Mouse (Mus musculus) MEL (cell line): Measurements from ENCODE around the gene Nras. TPM values are rescaled to one million over a fixed set of nuclear protein-coding genes. Genes with fewer than 3 reads are reported as not detected.
A peak's percentile ranks its signal among the peaks of the same experiment; 100 is the strongest.

Experiments
- DNase-seq: peaks from one replicate; pipeline ENCODE4 v3.0.0; 2011; ENCODE audit warnings: low read depth, low spot score
- H3K27ac ChIP-seq: 2 replicates; pipeline ENCODE4 v1.5.1; 2012; ENCODE audit warnings: low read depth, mild to moderate bottlenecking, control low read depth, low read length, moderate library complexity; ENCODE audit not compliant: control insufficient read depth
- H3K27me3 ChIP-seq, 2 experiments: fragments of 150-350 bp in 1 of 2; sonication (generic) in 1 of 2; 2 replicates each; pipeline ENCODE4 v1.6.1; 2012; ENCODE audit warnings: low read length in 2 of 2, mild to moderate bottlenecking in 2 of 2, improper control_type of control experiment in 1 of 2, moderate library complexity in 1 of 2; ENCODE audit not compliant: insufficient read depth in 2 of 2, control insufficient read depth in 1 of 2
- H3K36me3 ChIP-seq, 2 experiments: 2 replicates each; pipeline ENCODE4 v1.6.1; 2012 to 2014; ENCODE audit warnings: low read length in 2 of 2, improper control_type of control experiment in 1 of 2, inconsistent platforms in 1 of 2, mild to moderate bottlenecking in 1 of 2; ENCODE audit not compliant: insufficient read depth in 2 of 2, control insufficient read depth in 1 of 2
- H3K4me1 ChIP-seq, 2 experiments: fragments of 150-350 bp in 1 of 2; sonication (generic) in 1 of 2; 2 replicates each; pipeline ENCODE4 v1.6.1; 2012; ENCODE audit warnings: low read length in 2 of 2, improper control_type of control experiment in 1 of 2, mild to moderate bottlenecking in 1 of 2; ENCODE audit not compliant: insufficient read depth in 2 of 2, control insufficient read depth in 1 of 2
- H3K4me3 ChIP-seq, 2 experiments: fragments of 150-350 bp in 1 of 2; sonication (generic) in 1 of 2; 2 replicates each; pipeline ENCODE4 v1.5.1; 2012; ENCODE audit warnings: low read depth in 2 of 2, low read length in 2 of 2, mild to moderate bottlenecking in 2 of 2, moderate library complexity in 2 of 2, control low read depth in 1 of 2, improper control_type of control experiment in 1 of 2; ENCODE audit not compliant: control insufficient read depth in 1 of 2, insufficient read depth in 1 of 2
- H3K79me2 ChIP-seq: 2 replicates; pipeline ENCODE4 v1.6.1; 2012; ENCODE audit warnings: mild to moderate bottlenecking, low read length, moderate library complexity; ENCODE audit not compliant: control insufficient read depth, poor library complexity, insufficient read depth
- H3K9ac ChIP-seq: 2 replicates; pipeline ENCODE4 v1.6.1; 2012; ENCODE audit warnings: low read depth, mild to moderate bottlenecking, control low read depth, low read length, moderate library complexity; ENCODE audit not compliant: control insufficient read depth, poor library complexity, severe bottlenecking
- H3K9me3 ChIP-seq: fragments of 150-350 bp; sonication (generic); replicated peaks from 2 replicates; pipeline ENCODE4 v1.6.1; 2012; ENCODE audit warnings: mild to moderate bottlenecking, low read length, improper control_type of control experiment, moderate library complexity; ENCODE audit not compliant: insufficient read depth
- BHLHE40 ChIP-seq: IDR thresholded peaks from 2 replicates; pipeline ENCODE4 v1.6.1; 2012; ENCODE audit warnings: low read depth, mild to moderate bottlenecking, inconsistent platforms, low read length, improper control_type of control experiment, borderline replicate concordance
- CHD1 ChIP-seq: IDR thresholded peaks from 2 replicates; pipeline ENCODE4 v1.6.1; 2012; ENCODE audit warnings: low read depth, mild to moderate bottlenecking, inconsistent platforms, low read length, improper control_type of control experiment
- CHD2 ChIP-seq: IDR thresholded peaks from 2 replicates; pipeline ENCODE4 v1.6.1; 2011; ENCODE audit warnings: low read length, improper control_type of control experiment
- CTCF ChIP-seq, 3 experiments: IDR thresholded peaks in 2 of 3; conservative IDR thresholded peaks in 1 of 3; 2 replicates each; pipeline ENCODE4 v1.5.1; 2011 to 2012; ENCODE audit warnings: low read length in 3 of 3, low read depth in 2 of 3, mild to moderate bottlenecking in 2 of 3, improper control_type of control experiment in 1 of 3, inconsistent platforms in 1 of 3, mixed read lengths in 1 of 3, moderate library complexity in 1 of 3; ENCODE audit not compliant: control insufficient read depth in 1 of 3, insufficient read depth in 1 of 3, poor library complexity in 1 of 3, severe bottlenecking in 1 of 3
- ELF1 ChIP-seq: IDR thresholded peaks from 2 replicates; pipeline ENCODE4 v1.6.1; 2014; ENCODE audit warnings: low read depth, mild to moderate bottlenecking, inconsistent platforms, low read length, improper control_type of control experiment, moderate library complexity
- GATA1 ChIP-seq: IDR thresholded peaks from 2 replicates; pipeline ENCODE4 v1.6.1; 2011; ENCODE audit warnings: low read depth, low read length, improper control_type of control experiment
- HCFC1 ChIP-seq: IDR thresholded peaks from 2 replicates; pipeline ENCODE4 v1.6.1; 2012; ENCODE audit warnings: low read depth, mild to moderate bottlenecking, inconsistent platforms, low read length, improper control_type of control experiment, moderate library complexity
- MAX ChIP-seq: IDR thresholded peaks from 2 replicates; pipeline ENCODE4 v1.6.1; 2011; ENCODE audit warnings: low read length, improper control_type of control experiment
- MAZ ChIP-seq: IDR thresholded peaks from 2 replicates; pipeline ENCODE4 v1.6.1; 2012; ENCODE audit warnings: low read depth, mild to moderate bottlenecking, inconsistent platforms, low read length, improper control_type of control experiment
- MEF2A ChIP-seq: IDR thresholded peaks from 2 replicates; pipeline ENCODE4 v1.6.1; 2014; ENCODE audit warnings: low read depth, mild to moderate bottlenecking, inconsistent platforms, low read length, improper control_type of control experiment; ENCODE audit not compliant: poor library complexity, insufficient replicate concordance, severe bottlenecking; ENCODE audit errors: extremely low read depth
- MXI1 ChIP-seq: IDR thresholded peaks from 2 replicates; pipeline ENCODE4 v1.6.1; 2011; ENCODE audit warnings: mild to moderate bottlenecking, low read depth, low read length, improper control_type of control experiment
- MYC ChIP-seq: IDR thresholded peaks from 2 replicates; pipeline ENCODE4 v1.6.1; 2011; ENCODE audit warnings: low read depth, mild to moderate bottlenecking, low read length, improper control_type of control experiment, moderate library complexity
- NELFE ChIP-seq: IDR thresholded peaks from 2 replicates; pipeline ENCODE4 v1.6.1; 2011; ENCODE audit warnings: low read depth, low read length, improper control_type of control experiment
- RAD21 ChIP-seq: IDR thresholded peaks from 2 replicates; pipeline ENCODE4 v1.6.1; 2011; ENCODE audit warnings: mild to moderate bottlenecking, low read depth, low read length, improper control_type of control experiment
- SIN3A ChIP-seq: IDR thresholded peaks from 2 replicates; pipeline ENCODE4 v1.6.1; 2012; ENCODE audit warnings: low read length, improper control_type of control experiment, inconsistent platforms
- SMC3 ChIP-seq: IDR thresholded peaks from 2 replicates; pipeline ENCODE4 v1.6.1; 2011; ENCODE audit warnings: low read depth, low read length, improper control_type of control experiment
- ZKSCAN1 ChIP-seq: IDR thresholded peaks from 2 replicates; pipeline ENCODE4 v1.6.1; 2012; ENCODE audit warnings: low read depth, mild to moderate bottlenecking, inconsistent platforms, low read length, improper control_type of control experiment, moderate library complexity
- ZMIZ1 ChIP-seq: IDR thresholded peaks from 2 replicates; pipeline ENCODE4 v1.6.1; 2012; ENCODE audit warnings: low read depth, mild to moderate bottlenecking, inconsistent platforms, low read length, improper control_type of control experiment, moderate library complexity
- ZNF384 ChIP-seq: IDR thresholded peaks from 2 replicates; pipeline ENCODE4 v1.6.1; 2012; ENCODE audit warnings: low read depth, mild to moderate bottlenecking, inconsistent platforms, low read length, improper control_type of control experiment
- polyA plus RNA-seq, 2 experiments: library from polyadenylated mRNA; stranded (reverse) in 1 of 2; unstranded in 1 of 2; fragments of >175 nt in 1 of 2; fragments of >200 nt in 1 of 2; gene quantifications; 2 replicates each; pipeline versions ENCODE4 v1.2.1 to v1.2.4; 2012; ENCODE audit warnings: low replicate concordance in 2 of 2, low read depth in 1 of 2; ENCODE audit not compliant: insufficient read length in 2 of 2, insufficient read depth in 1 of 2, missing spikeins in 1 of 2
- total RNA-seq: library from RNA; depleted of rRNA; stranded (reverse); fragments of 300-350 nt; gene quantifications from 2 replicates; pipeline ENCODE4 v1.2.3, GENCODE M21; 2012

Gene Nras
- total and polyA plus RNA-seq, 3 experiments, result 92.0 to 193 (median 95.3) TPM

DNA sequence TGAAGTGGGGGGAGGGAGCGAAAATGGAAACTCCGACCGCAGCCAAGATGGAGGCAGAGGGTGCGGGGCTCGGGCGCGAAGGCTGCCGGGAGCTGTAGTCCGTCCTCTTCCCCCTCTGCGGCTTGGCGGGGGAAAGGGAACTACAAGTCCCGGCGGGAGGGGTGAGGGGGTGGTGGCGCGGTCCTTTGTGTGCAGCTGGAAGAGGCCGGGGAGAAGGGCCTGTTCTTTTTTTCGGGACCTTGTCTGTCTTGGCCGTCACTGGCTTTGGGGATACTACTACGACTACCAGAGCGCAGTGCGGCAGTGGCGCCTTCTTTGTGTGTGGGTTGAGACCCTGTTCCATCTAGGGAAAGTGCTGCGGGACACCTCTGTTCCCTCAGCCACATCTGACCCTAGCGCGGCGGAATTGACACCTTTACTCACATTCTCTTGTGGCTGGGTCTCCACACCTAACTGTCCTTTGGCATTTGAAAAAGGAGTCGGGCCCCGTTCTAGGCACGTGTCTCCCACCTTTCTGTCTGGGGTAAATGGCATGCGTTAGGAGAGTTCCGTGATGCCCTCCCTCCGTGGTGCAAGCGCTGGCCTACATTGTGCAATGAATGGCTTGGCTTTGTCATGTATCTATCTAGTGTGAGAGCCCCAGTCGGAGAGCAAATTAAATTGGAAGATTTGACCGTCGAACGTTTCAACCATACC, 37.0 kb upstream of the Nras start:
- no peaks in the 10 kb centered on the region for H3K9me3 ChIP-seq
- H3K27me3 ChIP-seq, result no peaks in the 10 kb centered on the region
- DNase-seq, result peak; percentile 95
- H3K4me1 ChIP-seq, result peaks cover 18 to 25% of the 10 kb centered on the region in 2 experiments
- peaks cover 48% of the 10 kb centered on the region for H3K79me2 ChIP-seq
- peak overlapping the region; percentile 61 to 78 for H3K4me3 ChIP-seq
- H3K27ac ChIP-seq, result peak overlapping the region; percentile 78
- peak; percentile 58 for TF ChIP-seq ELF1
- 0 out of 2 replicates have a peak, but pooled peaks have one; percentile 10 for TF ChIP-seq CHD1
- no peak for TF ChIP-seq ZMIZ1
- TF ChIP-seq MEF2A, result no peak
- TF ChIP-seq MYC, result peak; percentile 64; the same call in 1 of the 2 replicates
- 0 out of 2 replicates have a peak, but pooled peaks have one; percentile 21 for TF ChIP-seq BHLHE40
- TF ChIP-seq CHD2, result 0 out of 2 replicates have a peak, but pooled peaks have one; percentile 9
- peak; percentile 96 for TF ChIP-seq MAZ
- TF ChIP-seq SIN3A, result peak; percentile 82
- peak; percentile 77 for TF ChIP-seq MXI1
- peak; percentile 69 for TF ChIP-seq MAX
- peak; percentile 91 for TF ChIP-seq HCFC1
- TF ChIP-seq RAD21, result no peak
- no peak for TF ChIP-seq SMC3
- peak overlapping the region; percentile 91 for H3K9ac ChIP-seq
- peaks cover 3 to 50% of the 10 kb centered on the region in 2 experiments; a peak in 3 of 4 replicates for H3K36me3 ChIP-seq

DNA sequence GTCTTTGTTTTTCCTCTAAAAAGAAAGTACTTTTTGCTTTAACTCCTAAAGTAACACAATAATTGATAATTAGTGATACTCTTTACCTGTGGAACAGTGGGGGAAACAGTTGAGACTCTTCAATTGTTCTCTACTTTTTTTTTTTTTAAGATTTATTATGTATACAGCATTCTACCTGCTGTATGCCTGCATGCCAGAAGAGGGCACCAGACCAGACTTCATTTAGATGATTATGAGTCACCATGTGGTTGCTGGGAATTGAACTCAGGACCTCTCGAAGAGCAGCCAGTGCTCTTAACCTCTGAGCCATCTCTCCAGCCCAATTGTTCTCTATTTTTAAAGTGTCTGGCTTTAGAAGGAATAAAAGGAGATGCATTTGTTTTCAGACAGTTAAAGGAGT, 31.9 kb upstream of the Nras start:
- Histone ChIP-seq H3K9me3 (no peaks in the 10 kb centered on the region), H3K36me3 (peaks cover 31 to 54% of the 10 kb centered on the region in 2 experiments), H3K4me3 (no peak overlapping the region), H3K9ac (no peak overlapping the region), H3K4me1 (peaks cover 18 to 21% of the 10 kb centered on the region in 2 experiments), H3K27me3 (no peaks in the 10 kb centered on the region), H3K27ac (no peak overlapping the region), H3K79me2 (peaks cover 73% of the 10 kb centered on the region)
- peak; percentile 64 for DNase-seq
- TF ChIP-seq CTCF (IDR thresholded peaks at IDR 0.05 in 2 of 3, conservative IDR thresholded peaks at IDR 0.05 in 1 of 3; ENCODE audit: control insufficient read depth in 1 of 3, insufficient read depth in 1 of 3, low read depth in 2 of 3, low read length in 3 of 3, poor library complexity in 1 of 3, severe bottlenecking in 1 of 3) (peak; percentile 27 to 48 (median 27); a peak in 4 of 6 replicates), NELFE (no peak), ZNF384 (peak; percentile 89), SMC3 (peak; percentile 30; the same call in 1 of the 2 replicates), MYC (0 out of 2 replicates have a peak, but pooled peaks have one; percentile 39), GATA1 (no peak), ZMIZ1 (no peak), ZKSCAN1 (no peak), CHD1 (no peak)
